Mouse (Mus musculus): ENCODE data around the gene Sdha.

Gene Sdha

GRCm38 (mm10) chr13:74302050-74303037 lies 47.7 kb downstream of the Sdha start:
- no peak for DNase-seq (ENCODE audit: low read depth)

GRCm38 (mm10) chr13:74301607-74301984 lies 48.5 kb downstream of the Sdha start:
- DNase-seq (ENCODE audit: low read depth), result no peak

DNA sequence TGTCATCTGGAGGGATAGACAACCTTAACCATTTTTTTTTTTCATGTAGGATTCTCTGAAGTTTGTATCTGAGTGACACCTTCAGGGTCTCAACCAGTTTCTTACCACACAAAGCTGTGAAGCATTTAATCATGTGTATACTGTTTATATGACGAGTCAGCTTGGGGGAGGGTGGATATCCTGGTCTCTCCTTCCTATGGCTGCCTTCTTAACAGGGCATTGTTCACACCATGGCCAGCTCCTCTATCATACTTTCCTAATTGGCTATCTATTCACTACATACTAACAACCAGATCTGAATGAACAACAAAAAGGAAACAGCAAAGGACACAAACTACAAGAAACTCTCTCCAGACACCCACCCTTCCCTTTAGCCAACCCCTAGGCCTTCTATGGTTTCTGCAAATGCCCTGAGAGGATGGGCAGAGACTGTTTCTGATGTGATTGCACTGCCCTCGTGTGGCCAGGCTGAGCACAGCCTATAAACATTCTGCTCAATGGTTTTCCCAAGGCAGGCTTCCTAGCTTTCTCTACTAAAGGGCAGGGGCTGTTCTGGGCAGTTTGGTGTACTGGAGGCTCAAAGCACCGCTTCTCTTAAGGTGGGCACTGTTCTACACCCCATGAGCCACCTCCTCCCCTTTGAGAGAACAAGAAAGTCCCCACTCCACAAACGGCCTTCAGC lies 49.0 kb downstream of the Sdha start:
- DNase-seq (ENCODE audit: low read depth), result peak; percentile 45

DNA sequence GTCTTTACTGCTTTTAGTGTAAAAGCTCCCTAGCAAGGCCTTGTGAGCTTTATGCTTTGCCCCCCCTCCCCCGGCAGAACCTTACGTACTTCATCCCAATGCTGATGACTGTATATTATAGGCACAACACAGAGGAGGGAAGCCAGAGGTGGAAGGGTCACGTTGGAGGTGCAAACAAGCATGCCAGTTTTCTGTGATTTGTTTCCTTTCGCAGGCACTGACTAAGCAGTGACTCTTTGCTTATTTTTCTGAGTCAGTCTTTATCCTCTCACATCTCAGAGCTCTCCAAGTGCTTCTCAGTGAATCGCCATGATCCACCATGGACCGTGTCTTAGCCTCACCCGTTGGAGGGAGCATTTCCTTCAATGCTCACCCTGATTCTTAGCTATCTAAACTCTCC lies 53.7 kb downstream of the Sdha start:
- DNase-seq (ENCODE audit: low read depth), result no peak

GRCm38 (mm10) chr13:74292167-74292566 lies 57.9 kb downstream of the Sdha start, which contains the start of gene Ahrr:
TSS of gene Ahrr (minus strand) at chr13:74292331.
- peak; percentile 39 for DNase-seq (ENCODE audit: low read depth)

DNA sequence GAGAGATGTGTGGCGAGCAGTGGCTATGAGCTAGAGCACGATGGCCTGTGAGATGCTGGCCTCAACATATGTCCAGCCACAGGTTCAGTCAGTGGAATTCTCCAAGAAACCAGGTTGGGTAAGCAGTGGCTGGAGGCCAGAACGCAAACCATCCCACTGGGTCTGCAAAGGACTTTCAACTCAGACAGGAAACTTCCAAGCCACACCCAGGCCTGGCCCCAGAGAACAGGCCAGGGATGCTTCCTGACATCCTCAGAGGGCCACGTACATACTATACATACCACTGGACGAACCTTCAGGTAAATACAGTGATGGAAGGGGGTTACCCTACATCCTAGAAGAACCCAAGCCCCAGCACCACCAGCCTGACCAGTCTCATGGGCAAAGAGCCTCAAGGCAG lies 60.4 kb downstream of the Sdha start:
- DNase-seq (ENCODE audit: low read depth), result no peak

DNA sequence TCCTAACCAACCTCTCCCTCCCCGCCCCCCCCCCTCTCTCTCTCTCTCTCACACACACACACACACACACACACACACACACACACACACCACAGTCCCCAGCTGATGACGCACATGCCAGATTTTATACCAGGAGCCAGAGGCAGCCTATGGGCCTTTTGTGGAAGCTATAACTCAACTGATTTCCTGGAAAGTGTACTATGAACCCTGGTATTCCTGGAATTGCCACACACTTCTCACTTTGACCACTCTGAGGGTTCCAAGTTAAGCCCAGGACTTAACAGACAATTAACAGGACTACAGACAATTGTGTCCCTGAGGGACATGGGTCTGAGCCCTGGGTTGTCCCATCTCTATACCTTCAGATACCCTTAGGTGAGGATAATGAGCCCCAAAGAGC lies 67.8 kb downstream of the Sdha start:
- no peak for DNase-seq (ENCODE audit: low read depth)

DNA sequence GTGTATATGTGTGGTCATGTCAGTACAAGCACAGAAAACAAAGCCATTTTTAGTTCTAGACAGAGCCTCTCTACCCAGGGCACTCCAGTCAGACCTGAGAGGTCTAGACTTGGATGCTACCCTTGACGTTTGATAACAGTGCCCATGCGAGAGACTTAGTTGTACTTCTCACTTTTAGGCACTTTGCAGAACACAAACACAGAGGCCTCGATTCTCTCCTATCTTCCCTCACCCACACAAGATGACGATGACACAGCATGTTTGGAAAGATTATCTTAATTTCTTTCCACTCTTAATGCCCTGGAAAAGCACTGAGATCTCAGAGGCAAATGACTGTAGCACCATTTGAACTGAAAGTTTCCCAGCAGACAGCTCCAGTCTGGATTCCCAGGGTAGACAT lies 74.4 kb downstream of the Sdha start:
- no peak for DNase-seq (ENCODE audit: low read depth)
